Mouse (Mus musculus) spleen, adult 2 months (tissue): Measurements from ENCODE around the gene Agbl4.

ENCODE experiments used
- CTCF ChIP-seq: fragments of 200-500 bp; IDR thresholded peaks from 2 replicates; pipeline ENCODE4 v1.5.1; 2011; ENCODE audit warnings: mild to moderate bottlenecking, inconsistent platforms; ENCODE audit not compliant: insufficient read depth, insufficient read length, insufficient replicate concordance; ENCODE audit errors: extremely low read depth
- POLR2A ChIP-seq: fragments of 200-500 bp; IDR thresholded peaks from 2 replicates; pipeline ENCODE4 v1.6.1; 2011; ENCODE audit warnings: low read depth, low read length, inconsistent platforms

- TF ChIP-seq POLR2A (no peak), CTCF (no peak)
Measured at GRCm38 (mm10) chr4:111522974-111523373, 1125.5 kb downstream of the Agbl4 start.
